Mouse (Mus musculus) MEL (cell line): Measurements from ENCODE around the gene 4930404N11Rik. TPM values are rescaled to one million over a fixed set of nuclear protein-coding genes. Genes with fewer than 3 reads are reported as not detected.

ENCODE experiments used
- DNase-seq: peaks from one replicate; pipeline ENCODE4 v3.0.0; 2011; ENCODE audit warnings: low read depth, low spot score
- H3K27ac ChIP-seq: 2 replicates; pipeline ENCODE4 v1.5.1; 2012; ENCODE audit warnings: low read depth, mild to moderate bottlenecking, control low read depth, low read length, moderate library complexity; ENCODE audit not compliant: control insufficient read depth
- H3K27me3 ChIP-seq, 2 experiments: fragments of 150-350 bp in 1 of 2; sonication (generic) in 1 of 2; 2 replicates each; pipeline ENCODE4 v1.6.1; 2012; ENCODE audit warnings: low read length in 2 of 2, mild to moderate bottlenecking in 2 of 2, improper control_type of control experiment in 1 of 2, moderate library complexity in 1 of 2; ENCODE audit not compliant: insufficient read depth in 2 of 2, control insufficient read depth in 1 of 2
- H3K36me3 ChIP-seq, 2 experiments: 2 replicates each; pipeline ENCODE4 v1.6.1; 2012 to 2014; ENCODE audit warnings: low read length in 2 of 2, improper control_type of control experiment in 1 of 2, inconsistent platforms in 1 of 2, mild to moderate bottlenecking in 1 of 2; ENCODE audit not compliant: insufficient read depth in 2 of 2, control insufficient read depth in 1 of 2
- H3K4me1 ChIP-seq, 2 experiments: fragments of 150-350 bp in 1 of 2; sonication (generic) in 1 of 2; 2 replicates each; pipeline ENCODE4 v1.6.1; 2012; ENCODE audit warnings: low read length in 2 of 2, improper control_type of control experiment in 1 of 2, mild to moderate bottlenecking in 1 of 2; ENCODE audit not compliant: insufficient read depth in 2 of 2, control insufficient read depth in 1 of 2
- H3K4me3 ChIP-seq, 2 experiments: fragments of 150-350 bp in 1 of 2; sonication (generic) in 1 of 2; 2 replicates each; pipeline ENCODE4 v1.5.1; 2012; ENCODE audit warnings: low read depth in 2 of 2, low read length in 2 of 2, mild to moderate bottlenecking in 2 of 2, moderate library complexity in 2 of 2, control low read depth in 1 of 2, improper control_type of control experiment in 1 of 2; ENCODE audit not compliant: control insufficient read depth in 1 of 2, insufficient read depth in 1 of 2
- H3K79me2 ChIP-seq: 2 replicates; pipeline ENCODE4 v1.6.1; 2012; ENCODE audit warnings: mild to moderate bottlenecking, low read length, moderate library complexity; ENCODE audit not compliant: control insufficient read depth, poor library complexity, insufficient read depth
- H3K9ac ChIP-seq: 2 replicates; pipeline ENCODE4 v1.6.1; 2012; ENCODE audit warnings: low read depth, mild to moderate bottlenecking, control low read depth, low read length, moderate library complexity; ENCODE audit not compliant: control insufficient read depth, poor library complexity, severe bottlenecking
- H3K9me3 ChIP-seq: fragments of 150-350 bp; sonication (generic); replicated peaks from 2 replicates; pipeline ENCODE4 v1.6.1; 2012; ENCODE audit warnings: mild to moderate bottlenecking, low read length, improper control_type of control experiment, moderate library complexity; ENCODE audit not compliant: insufficient read depth
- BHLHE40 ChIP-seq: IDR thresholded peaks from 2 replicates; pipeline ENCODE4 v1.6.1; 2012; ENCODE audit warnings: low read depth, mild to moderate bottlenecking, inconsistent platforms, low read length, improper control_type of control experiment, borderline replicate concordance
- EP300 ChIP-seq, 2 experiments: IDR thresholded peaks; 2 replicates each; pipeline ENCODE4 v1.6.1; 2011; ENCODE audit warnings: improper control_type of control experiment in 2 of 2, low read length in 2 of 2, low read depth in 1 of 2, mild to moderate bottlenecking in 1 of 2
- HCFC1 ChIP-seq: IDR thresholded peaks from 2 replicates; pipeline ENCODE4 v1.6.1; 2012; ENCODE audit warnings: low read depth, mild to moderate bottlenecking, inconsistent platforms, low read length, improper control_type of control experiment, moderate library complexity
- JUND ChIP-seq: IDR thresholded peaks from 2 replicates; pipeline ENCODE4 v1.6.1; 2011; ENCODE audit warnings: low read depth, mild to moderate bottlenecking, improper control_type of control experiment, low read length
- KAT2A ChIP-seq: conservative IDR thresholded peaks from 2 replicates; pipeline ENCODE4 v1.6.1; 2012; ENCODE audit warnings: low read depth, low read length, improper control_type of control experiment, inconsistent platforms
- MAX ChIP-seq: IDR thresholded peaks from 2 replicates; pipeline ENCODE4 v1.6.1; 2011; ENCODE audit warnings: low read length, improper control_type of control experiment
- MXI1 ChIP-seq: IDR thresholded peaks from 2 replicates; pipeline ENCODE4 v1.6.1; 2011; ENCODE audit warnings: mild to moderate bottlenecking, low read depth, low read length, improper control_type of control experiment
- NELFE ChIP-seq: IDR thresholded peaks from 2 replicates; pipeline ENCODE4 v1.6.1; 2011; ENCODE audit warnings: low read depth, low read length, improper control_type of control experiment
- NRF1 ChIP-seq: IDR thresholded peaks from 2 replicates; pipeline ENCODE4 v1.6.1; 2014; ENCODE audit warnings: low read depth, mild to moderate bottlenecking, inconsistent platforms, low read length, improper control_type of control experiment, moderate library complexity; ENCODE audit not compliant: poor library complexity, insufficient read depth, severe bottlenecking
- SIN3A ChIP-seq: IDR thresholded peaks from 2 replicates; pipeline ENCODE4 v1.6.1; 2012; ENCODE audit warnings: low read length, improper control_type of control experiment, inconsistent platforms
- SMC3 ChIP-seq: IDR thresholded peaks from 2 replicates; pipeline ENCODE4 v1.6.1; 2011; ENCODE audit warnings: low read depth, low read length, improper control_type of control experiment
- TAL1 ChIP-seq: IDR thresholded peaks from 2 replicates; pipeline ENCODE4 v1.6.1; 2012; ENCODE audit warnings: mild to moderate bottlenecking, inconsistent platforms, low read length, moderate library complexity, mixed read lengths
- TCF12 ChIP-seq: IDR thresholded peaks from 2 replicates; pipeline ENCODE4 v1.6.1; 2014; ENCODE audit warnings: low read depth, mild to moderate bottlenecking, inconsistent platforms, low read length, improper control_type of control experiment, moderate library complexity
- USF2 ChIP-seq, 2 experiments: IDR thresholded peaks; 2 replicates each; pipeline ENCODE4 v1.6.1; 2011 to 2012; ENCODE audit warnings: improper control_type of control experiment in 2 of 2, low read length in 2 of 2, borderline replicate concordance in 1 of 2, inconsistent platforms in 1 of 2, low read depth in 1 of 2, mild to moderate bottlenecking in 1 of 2; ENCODE audit not compliant: insufficient read depth in 1 of 2
- polyA plus RNA-seq, 2 experiments: library from polyadenylated mRNA; stranded (reverse) in 1 of 2; unstranded in 1 of 2; fragments of >175 nt in 1 of 2; fragments of >200 nt in 1 of 2; gene quantifications; 2 replicates each; pipeline versions ENCODE4 v1.2.1 to v1.2.4; 2012; ENCODE audit warnings: low replicate concordance in 2 of 2, low read depth in 1 of 2; ENCODE audit not compliant: insufficient read length in 2 of 2, insufficient read depth in 1 of 2, missing spikeins in 1 of 2
- total RNA-seq: library from RNA; depleted of rRNA; stranded (reverse); fragments of 300-350 nt; gene quantifications from 2 replicates; pipeline ENCODE4 v1.2.3, GENCODE M21; 2012

4930404N11Rik gene
- total and polyA plus RNA-seq, 3 experiments: 3.1 to 12.1 TPM; not detected in 1

DNA sequence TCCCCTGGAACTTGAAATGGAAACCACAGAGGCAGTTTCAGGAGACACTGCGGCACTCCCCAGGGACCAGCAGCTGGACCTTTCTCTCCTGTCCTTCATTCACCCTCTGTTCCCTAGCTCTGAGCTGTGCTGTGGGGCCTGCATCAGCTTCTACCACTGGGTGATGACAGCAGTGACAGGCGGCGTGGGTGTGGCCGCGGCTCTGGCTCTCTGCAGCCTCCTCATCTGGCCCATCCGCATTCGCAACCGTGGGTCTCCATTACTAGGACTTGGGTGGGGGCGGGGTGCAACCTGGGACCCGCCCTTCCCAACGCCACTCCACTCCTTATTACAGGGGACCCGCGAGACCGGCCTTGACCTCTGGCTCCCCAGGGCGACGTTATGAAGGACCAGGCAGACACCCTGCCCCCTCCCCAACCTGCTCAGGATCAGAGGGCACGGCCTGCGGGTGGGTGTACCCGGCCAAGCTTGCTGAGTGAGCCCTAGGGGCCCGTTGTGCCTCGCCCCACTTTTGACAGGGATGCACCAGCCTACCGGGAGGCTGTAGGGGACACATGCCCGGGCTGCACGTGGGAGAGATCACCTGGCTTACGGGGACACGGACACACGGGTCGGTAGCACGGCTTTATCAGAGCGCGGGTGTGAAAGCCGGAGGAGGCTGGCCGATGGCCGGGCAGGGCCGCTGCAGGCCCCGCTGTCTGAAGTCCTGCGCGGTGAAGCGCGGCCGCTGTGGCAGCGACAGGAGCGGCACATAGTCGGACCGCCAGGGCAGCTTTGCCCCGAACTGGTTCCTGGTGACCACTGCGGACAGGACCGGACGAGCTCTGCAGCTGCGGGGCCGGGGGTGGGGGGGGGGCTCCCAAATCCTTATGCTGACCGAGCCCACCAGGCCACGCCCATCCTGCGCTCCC, 1.9 kb downstream of the 4930404N11Rik start:
- H3K27me3 ChIP-seq: no peaks in the 10 kb centered on the region
- no peak for DNase-seq
- H3K9me3 ChIP-seq: no peaks in the 10 kb centered on the region
- peaks cover 0 to 4% of the 10 kb centered on the region in 2 experiments; a peak in 2 of 4 replicates for H3K36me3 ChIP-seq
- TF ChIP-seq MAX (no peak), TCF12 (no peak), EP300 (IDR thresholded peaks at IDR 0.05; ENCODE audit: low read depth in 1 of 2, low read length in 2 of 2) (no peak), JUND (no peak), KAT2A (no peak), NRF1 (no peak), USF2 (IDR thresholded peaks at IDR 0.05; ENCODE audit: borderline replicate concordance in 1 of 2, insufficient read depth in 1 of 2, low read depth in 1 of 2, low read length in 2 of 2) (no peak), TAL1 (no peak), BHLHE40 (no peak), SIN3A (no peak), SMC3 (no peak)
- H3K4me1 ChIP-seq: peaks cover 0 to 11% of the 10 kb centered on the region in 2 experiments; a peak in 2 of 4 replicates
- no peak overlapping the region for H3K9ac ChIP-seq
- H3K27ac ChIP-seq: no peak overlapping the region
- H3K79me2 ChIP-seq: peaks cover 12% of the 10 kb centered on the region
- H3K4me3 ChIP-seq: no peak overlapping the region

- no peak overlapping the region for H3K9ac ChIP-seq
- H3K4me3 ChIP-seq: no peak overlapping the region
- H3K4me1 ChIP-seq: peaks cover 0 to 15% of the 10 kb centered on the region in 2 experiments; a peak in 2 of 4 replicates
- TF ChIP-seq MXI1 (no peak), SIN3A (0 out of 2 replicates have a peak, but pooled peaks have one; percentile 22), HCFC1 (0 out of 2 replicates have a peak, but pooled peaks have one; percentile 38), NELFE (no peak)
- H3K27ac ChIP-seq: no peak overlapping the region
- peak; percentile 52 for DNase-seq
- H3K9me3 ChIP-seq: no peaks in the 10 kb centered on the region
- H3K79me2 ChIP-seq: peaks cover 24% of the 10 kb centered on the region
- H3K36me3 ChIP-seq: peaks cover 0 to 6% of the 10 kb centered on the region in 2 experiments; a peak in 2 of 4 replicates
- no peaks in the 10 kb centered on the region for H3K27me3 ChIP-seq
Observed at GRCm38 (mm10) chr10:81362336-81362949, 3.2 kb downstream of the 4930404N11Rik start.
